Mouse (Mus musculus) forebrain, embryonic 11.5 days (tissue): Measurements from ENCODE around the gene Hmx1. TPM values are rescaled to one million over a fixed set of nuclear protein-coding genes. Genes with fewer than 3 reads are reported as not detected.

Experiments
- ATAC-seq: fragments of 200-750 bp; cut with Nextera tagmentation; replicated peaks from 2 replicates; pipeline ENCODE4 v1.8.0; 2017; ENCODE audit warnings: moderate TSS enrichment; ENCODE audit not compliant: low FRiP score
- DNase-seq: peaks from one replicate; pipeline ENCODE4 v3.0.0-alpha.2; 2017; ENCODE audit warnings: low spot score
- H3K27ac ChIP-seq: fragments of 300-500 bp; sonication (generic); 2 replicates; pipeline ENCODE4 v1.5.1; 2014; ENCODE audit warnings: low read depth, low read length
- H3K27me3 ChIP-seq: fragments of 300-500 bp; sonication (generic); 2 replicates; pipeline ENCODE4 v1.6.1; 2014; ENCODE audit warnings: mild to moderate bottlenecking, low read length, mixed read lengths; ENCODE audit not compliant: control insufficient read depth, insufficient read depth
- H3K36me3 ChIP-seq: fragments of 300-500 bp; sonication (generic); 2 replicates; pipeline ENCODE4 v1.6.1; 2014; ENCODE audit warnings: mild to moderate bottlenecking, low read length, moderate library complexity, mixed read lengths; ENCODE audit not compliant: control insufficient read depth, insufficient read depth
- H3K4me1 ChIP-seq: fragments of 300-500 bp; sonication (generic); replicated peaks from 2 replicates; pipeline ENCODE4 v1.6.1; 2014; ENCODE audit warnings: low read length, mixed read lengths; ENCODE audit not compliant: control insufficient read depth, insufficient read depth
- H3K4me2 ChIP-seq: fragments of 300-500 bp; sonication (generic); 2 replicates; pipeline ENCODE4 v1.6.1; 2014; ENCODE audit warnings: low read depth, mild to moderate bottlenecking, low read length, moderate library complexity, mixed read lengths; ENCODE audit not compliant: severe bottlenecking
- H3K4me3 ChIP-seq: fragments of 300-500 bp; sonication (generic); 2 replicates; pipeline ENCODE4 v1.5.1; 2014; ENCODE audit warnings: low read depth, low read length
- H3K9ac ChIP-seq: fragments of 300-500 bp; sonication (generic); 2 replicates; pipeline ENCODE4 v1.6.1; 2014; ENCODE audit warnings: low read length
- H3K9me3 ChIP-seq: fragments of 300-500 bp; sonication (generic); 2 replicates; pipeline ENCODE4 v1.6.1; 2016; ENCODE audit warnings: low read length, mixed read lengths; ENCODE audit not compliant: control insufficient read depth
- WGBS: fragments of 180-500 bp; shearing (Covaris S2); extraction: QIAGEN DNeasy Blood & Tissue Kit; methylation state at CpG from one replicate; pipeline ENCODE4 v1.1.7; 2014; 5-methylcytosine and 5-hydroxymethylcytosine counted together
- polyA plus RNA-seq: library from polyadenylated mRNA; unstranded; fragments of >200 nt; fragmentation: Nextera tagmentation; extraction: Ambion mirVana; gene quantifications from 2 replicates; pipeline ENCODE4 v1.2.1, GENCODE M21; 2014

Gene Hmx1
- polyA plus RNA-seq, 1 experiment from 2014 or later = 0.44 TPM

DNA sequence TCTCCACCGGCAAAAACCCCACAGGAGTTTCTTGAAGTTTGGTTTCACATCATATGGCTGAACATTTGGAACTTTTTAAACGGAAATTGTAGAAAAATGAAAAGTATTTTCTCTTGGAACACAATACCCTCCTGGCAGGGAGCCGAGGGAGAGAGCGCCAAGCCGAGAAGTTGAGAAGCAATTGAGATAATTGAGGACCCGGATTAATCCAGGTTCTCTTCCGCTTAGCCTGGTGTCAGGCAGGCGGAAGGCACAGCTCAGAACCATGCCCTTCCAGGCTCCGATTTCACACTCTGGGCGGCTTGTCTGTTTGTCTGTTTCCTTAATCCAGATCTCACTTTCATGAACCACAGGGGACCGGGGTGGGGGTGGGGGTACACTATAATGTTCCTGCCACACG is 23.9 kb downstream of the Hmx1 start:
- whole genome bisulfite sequencing = 15% methylated on average over 12 of the region's 12 CpGs
- Histone ChIP-seq H3K27ac (no peak overlapping the region), H3K27me3 (peaks cover 3% of the 10 kb centered on the region; the same call in 1 of the 2 replicates), H3K4me1 (peaks cover 3% of the 10 kb centered on the region; the same call in 1 of the 2 replicates), H3K9me3 (no peaks in the 10 kb centered on the region), H3K36me3 (no peaks in the 10 kb centered on the region), H3K4me2 (no peak overlapping the region), H3K9ac (no peak overlapping the region), H3K4me3 (no peak overlapping the region)
- no peak for ATAC-seq
- no peak for DNase-seq

DNA sequence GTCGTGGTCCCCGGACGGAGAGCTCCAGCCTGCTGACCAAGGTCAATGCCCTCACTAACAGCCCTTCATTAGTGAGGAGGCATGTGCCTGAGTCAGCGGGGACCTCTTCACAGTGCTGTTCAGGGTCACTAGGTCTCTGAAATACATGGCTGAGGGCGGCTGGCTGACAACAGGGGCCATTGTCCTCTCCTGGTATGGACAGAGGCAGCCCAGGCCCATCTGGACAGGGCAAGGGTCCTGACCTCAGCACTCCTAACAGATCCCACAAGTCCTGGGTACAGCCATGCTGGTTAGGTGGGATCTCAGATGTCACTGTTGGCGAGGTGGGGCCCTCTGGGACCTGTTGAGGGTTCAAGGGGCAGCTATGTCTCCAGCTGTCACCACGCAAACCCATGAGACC is 28.8 kb downstream of the Hmx1 start:
- no peak for DNase-seq
- no peak overlapping the region for H3K27ac ChIP-seq
- no peaks in the 10 kb centered on the region for H3K9me3 ChIP-seq
- H3K4me3 ChIP-seq = no peak overlapping the region
- H3K27me3 ChIP-seq = peaks cover 3% of the 10 kb centered on the region; the same call in 1 of the 2 replicates
- no peak overlapping the region for H3K4me2 ChIP-seq
- 59% methylated on average over 7 of the region's 7 CpGs for WGBS
- peaks cover 3% of the 10 kb centered on the region; the same call in 1 of the 2 replicates for H3K4me1 ChIP-seq
- no peaks in the 10 kb centered on the region for H3K36me3 ChIP-seq
- no peak for ATAC-seq
- no peak overlapping the region for H3K9ac ChIP-seq

DNA sequence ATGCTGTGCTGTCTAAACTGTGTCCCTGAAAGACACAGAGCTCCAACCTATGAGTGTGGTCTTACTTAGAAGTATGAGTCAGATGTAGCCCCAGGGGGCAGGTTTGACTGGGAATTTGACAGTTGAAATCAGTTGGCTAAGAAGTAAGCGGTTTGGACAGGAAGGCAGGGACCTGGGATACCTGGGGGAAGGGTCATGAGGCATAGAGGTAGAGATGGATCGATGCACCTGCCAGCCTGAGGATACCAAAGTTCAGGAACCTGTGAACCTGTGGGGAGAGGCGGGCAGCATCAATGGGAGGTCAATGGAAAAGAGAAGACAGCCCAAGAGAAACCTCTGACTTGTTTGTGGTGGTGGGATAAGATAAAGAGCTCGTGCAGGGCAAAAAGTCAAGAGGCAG is 32.7 kb downstream of the Hmx1 start:
- Histone ChIP-seq H3K9me3 (no peaks in the 10 kb centered on the region), H3K9ac (no peak overlapping the region), H3K4me2 (no peak overlapping the region), H3K27ac (no peak overlapping the region), H3K4me3 (no peak overlapping the region), H3K27me3 (no peaks in the 10 kb centered on the region), H3K4me1 (peaks cover 7% of the 10 kb centered on the region), H3K36me3 (no peaks in the 10 kb centered on the region)
- no peak for DNase-seq
- no peak for ATAC-seq
- 73% methylated on average over 4 of the region's 4 CpGs for WGBS

DNA sequence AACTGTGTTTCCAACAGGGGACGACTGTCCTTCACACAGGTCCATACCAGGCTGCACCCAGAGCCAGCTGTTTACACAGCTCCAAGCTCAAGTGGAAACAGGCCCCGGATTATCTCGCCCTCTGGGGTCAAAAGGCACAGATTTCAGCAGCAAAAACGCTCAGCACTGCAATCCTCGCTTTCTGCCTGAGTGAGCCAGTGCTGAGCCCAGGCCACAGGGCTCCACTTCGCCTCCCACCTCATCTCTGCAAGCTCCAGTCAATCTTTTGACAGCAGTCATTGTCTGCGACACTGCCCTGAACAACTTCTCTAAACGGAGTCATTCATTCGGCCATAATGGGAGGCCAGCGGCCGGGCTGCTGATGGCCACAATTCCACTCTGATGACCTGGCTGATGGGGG is 36.3 kb downstream of the Hmx1 start:
- Histone ChIP-seq H3K4me1 (peaks cover 7% of the 10 kb centered on the region), H3K4me2 (no peak overlapping the region), H3K27ac (no peak overlapping the region), H3K9me3 (no peaks in the 10 kb centered on the region), H3K36me3 (no peaks in the 10 kb centered on the region), H3K4me3 (no peak overlapping the region), H3K27me3 (no peaks in the 10 kb centered on the region; the same call in 1 of the 2 replicates), H3K9ac (no peak overlapping the region)
- no peak for ATAC-seq
- WGBS = 3% methylated on average over 11 of the region's 11 CpGs
- no peak for DNase-seq

DNA sequence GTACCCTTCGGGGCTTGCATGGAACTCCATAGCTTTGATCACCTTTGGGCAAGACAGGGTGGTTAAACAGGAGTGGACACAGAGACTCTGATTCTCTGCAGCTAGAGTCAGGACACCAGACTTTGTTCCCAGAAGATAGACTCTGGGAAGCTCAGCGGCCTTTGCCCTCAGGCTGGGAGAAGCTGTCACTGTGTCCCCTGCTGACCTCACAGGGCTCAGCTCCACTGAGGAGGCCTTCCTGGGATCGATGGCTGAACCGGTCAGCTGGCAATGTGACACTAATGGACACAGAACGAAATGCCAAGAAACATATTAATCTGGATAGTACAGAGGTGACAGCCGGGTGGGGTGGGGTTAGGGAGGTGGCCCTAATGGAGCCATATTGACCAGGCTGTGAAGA is 39.0 kb downstream of the Hmx1 start:
- Histone ChIP-seq H3K27ac (no peak overlapping the region), H3K27me3 (no peaks in the 10 kb centered on the region; the same call in 1 of the 2 replicates), H3K9me3 (no peaks in the 10 kb centered on the region), H3K4me2 (no peak overlapping the region), H3K4me1 (peaks cover 7% of the 10 kb centered on the region), H3K9ac (no peak overlapping the region), H3K4me3 (no peak overlapping the region), H3K36me3 (no peaks in the 10 kb centered on the region)
- DNase-seq (no peak), ATAC-seq (no peak)
- 78% methylated on average over 6 of the region's 6 CpGs for WGBS

DNA sequence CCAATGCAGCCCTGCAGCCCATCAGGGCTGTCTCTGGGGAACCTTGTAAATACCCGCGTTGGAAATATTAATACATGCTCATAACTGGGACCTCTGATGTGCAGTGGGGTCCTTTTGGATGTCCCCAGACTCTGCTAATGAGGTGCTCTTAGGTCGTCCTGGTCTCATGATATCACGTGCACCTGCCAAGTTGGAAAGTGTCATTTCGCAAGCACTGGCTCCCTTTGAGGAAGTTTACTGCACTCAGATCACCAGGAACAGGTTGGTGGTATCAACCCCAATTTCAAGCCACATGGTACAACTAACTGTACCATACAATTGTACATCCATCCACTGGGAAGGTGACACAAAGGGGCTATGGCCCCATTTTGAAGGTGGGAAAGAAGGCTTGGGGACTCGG is 39.5 kb downstream of the Hmx1 start:
- no peak for DNase-seq
- no peak overlapping the region for H3K4me3 ChIP-seq
- H3K27ac ChIP-seq = no peak overlapping the region
- ATAC-seq = no peak
- H3K4me1 ChIP-seq = peaks cover 7% of the 10 kb centered on the region
- no peaks in the 10 kb centered on the region for H3K9me3 ChIP-seq
- 89% methylated on average over 6 of the region's 6 CpGs for WGBS
- no peaks in the 10 kb centered on the region; the same call in 1 of the 2 replicates for H3K27me3 ChIP-seq
- no peak overlapping the region for H3K9ac ChIP-seq
- H3K4me2 ChIP-seq = no peak overlapping the region
- no peaks in the 10 kb centered on the region for H3K36me3 ChIP-seq

DNA sequence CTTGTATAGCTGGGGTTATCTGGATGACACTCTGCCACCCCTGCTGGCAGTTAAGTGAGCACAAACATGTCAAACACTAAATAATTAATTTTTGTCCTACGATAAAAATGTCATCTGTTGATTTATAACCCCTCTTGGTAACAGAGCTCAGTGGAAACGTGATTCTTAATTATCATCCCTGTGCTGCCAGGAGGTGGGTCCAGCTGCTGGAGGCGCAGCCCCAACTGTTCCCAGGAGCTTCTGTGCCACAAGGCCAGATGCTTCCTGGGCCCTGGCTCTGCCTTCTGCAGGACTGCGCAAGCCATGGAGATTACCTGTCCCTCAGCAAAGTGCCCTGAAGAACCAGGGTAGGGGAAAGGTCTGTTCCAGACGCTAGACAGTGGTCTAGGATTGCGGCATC is 43.2 kb downstream of the Hmx1 start:
- WGBS = 81% methylated on average over 6 of the region's 6 CpGs
- Histone ChIP-seq H3K9ac (no peak overlapping the region), H3K27ac (no peak overlapping the region), H3K36me3 (no peaks in the 10 kb centered on the region), H3K4me1 (no peaks in the 10 kb centered on the region), H3K27me3 (no peaks in the 10 kb centered on the region; the same call in 1 of the 2 replicates), H3K4me2 (no peak overlapping the region), H3K9me3 (no peaks in the 10 kb centered on the region), H3K4me3 (no peak overlapping the region)
- DNase-seq (no peak), ATAC-seq (no peak)

DNA sequence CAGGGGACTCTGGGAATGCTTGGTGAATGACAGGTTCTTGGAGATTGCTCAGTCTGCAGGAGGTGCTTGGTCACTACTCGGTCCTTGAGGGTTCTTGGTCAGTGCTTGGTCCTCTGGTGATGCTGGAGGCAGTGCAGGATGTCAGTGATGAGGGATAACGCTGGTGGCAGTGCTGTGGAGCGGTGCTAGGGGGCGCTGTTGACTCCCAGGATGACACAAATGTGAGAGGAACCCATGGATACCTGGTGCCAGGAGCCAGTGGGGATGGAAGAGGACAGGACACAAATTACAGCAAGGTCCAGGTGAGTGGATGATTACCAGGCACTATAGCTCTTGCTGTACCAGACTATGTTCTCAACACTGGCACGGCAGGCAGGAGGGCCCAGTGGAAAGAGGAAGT is 45.1 kb downstream of the Hmx1 start:
- ATAC-seq (no peak), DNase-seq (peak; percentile 63)
- no peak overlapping the region for H3K4me3 ChIP-seq
- no peak overlapping the region for H3K27ac ChIP-seq
- peaks cover 6% of the 10 kb centered on the region; the same call in 1 of the 2 replicates for H3K9me3 ChIP-seq
- no peaks in the 10 kb centered on the region for H3K4me1 ChIP-seq
- 45% methylated on average over 5 of the region's 5 CpGs for WGBS
- H3K36me3 ChIP-seq = no peaks in the 10 kb centered on the region
- no peak overlapping the region for H3K4me2 ChIP-seq
- no peaks in the 10 kb centered on the region for H3K27me3 ChIP-seq
- H3K9ac ChIP-seq = no peak overlapping the region

DNA sequence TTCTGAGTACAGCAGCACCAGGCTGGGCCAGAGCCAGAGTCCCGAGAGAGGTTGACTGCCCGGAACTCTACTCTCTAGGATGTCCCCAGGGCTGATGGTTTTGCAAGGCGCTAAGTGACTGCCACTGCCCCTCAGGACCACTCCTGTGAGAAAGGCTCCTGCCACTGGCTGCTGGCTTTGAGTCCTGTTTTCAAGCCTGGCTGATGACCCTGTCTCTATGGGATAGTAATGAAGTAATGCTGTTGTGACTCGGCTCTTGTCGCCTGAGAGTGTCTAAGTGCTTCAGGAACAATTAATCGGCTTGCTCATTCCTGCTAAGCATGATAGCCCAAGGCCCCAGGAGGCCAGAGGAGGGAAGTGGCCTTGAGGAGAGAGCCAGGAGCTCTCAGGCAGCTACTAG is 45.8 kb downstream of the Hmx1 start:
- no peaks in the 10 kb centered on the region for H3K36me3 ChIP-seq
- H3K4me2 ChIP-seq = no peak overlapping the region
- DNase-seq = no peak
- ATAC-seq = no peak
- 72% methylated on average over 6 of the region's 6 CpGs for WGBS
- H3K4me3 ChIP-seq = no peak overlapping the region
- no peaks in the 10 kb centered on the region for H3K27me3 ChIP-seq
- H3K9ac ChIP-seq = no peak overlapping the region
- H3K27ac ChIP-seq = no peak overlapping the region
- H3K4me1 ChIP-seq = no peaks in the 10 kb centered on the region
- H3K9me3 ChIP-seq = peaks cover 6% of the 10 kb centered on the region; the same call in 1 of the 2 replicates
